Mouse (Mus musculus) layer of hippocampus, postnatal 25 days (tissue): ENCODE measurements around the gene Ppp1r2. TPM values are rescaled to one million over a fixed set of nuclear protein-coding genes. Genes with fewer than 3 reads are reported as not detected.

Experiments used
- DNase-seq, 2 experiments: peaks; one replicate each; pipeline ENCODE4 v3.0.0; 2022; ENCODE audit warnings: mixed read lengths in 2 of 2, low spot score in 1 of 2; ENCODE audit errors: extremely low spot score in 1 of 2
- total RNA-seq, 2 experiments: library from RNA; stranded (reverse); gene quantifications; 2 replicates each; pipeline ENCODE4 v1.2.3; 2021

Ppp1r2 gene
- total RNA-seq, 2 experiments from 2014 or later: 88.1 to 96.4 TPM

- no peak for DNase-seq
These were observed 15.8 kb upstream of the Ppp1r2 start for GRCm38 (mm10) chr16:31290751-31291365.

- peak in 1 of 2 experiments; percentile 48 for DNase-seq
These were observed 15.2 kb upstream of the Ppp1r2 start for GRCm38 (mm10) chr16:31290281-31290680.

- DNase-seq: no peak
These were observed 12.6 kb upstream of the Ppp1r2 start for GRCm38 (mm10) chr16:31287712-31288111.

- no peak for DNase-seq
These were observed 11.9 kb upstream of the Ppp1r2 start for GRCm38 (mm10) chr16:31286801-31287488.

- peak in 1 of 2 experiments; percentile 31 for DNase-seq
These were observed 6.9 kb upstream of the Ppp1r2 start for GRCm38 (mm10) chr16:31281981-31282380.

- no peak for DNase-seq
These were observed 5.1 kb upstream of the Ppp1r2 start for GRCm38 (mm10) chr16:31280176-31280575.

GRCm38 (mm10) chr16:31278581-31278980, 3.5 kb upstream of the Ppp1r2 start:
- DNase-seq: no peak

GRCm38 (mm10) chr16:31278081-31278480, 3.0 kb upstream of the Ppp1r2 start:
- no peak for DNase-seq

GRCm38 (mm10) chr16:31276962-31277361, 1.9 kb upstream of the Ppp1r2 start:
- no peak for DNase-seq

- DNase-seq: peak in 1 of 2 experiments; percentile 20
These were observed 1.5 kb upstream of the Ppp1r2 start for GRCm38 (mm10) chr16:31276539-31276938.

GRCm38 (mm10) chr16:31274084-31274483, 993 bp downstream of the Ppp1r2 start:
- DNase-seq: no peak

GRCm38 (mm10) chr16:31266692-31267091, 8.4 kb downstream of the Ppp1r2 start:
- DNase-seq: no peak

- DNase-seq: no peak
These were observed 18.9 kb downstream of the Ppp1r2 start for GRCm38 (mm10) chr16:31256151-31256550.

GRCm38 (mm10) chr16:31255685-31256084, 19.4 kb downstream of the Ppp1r2 start:
- DNase-seq: no peak

- DNase-seq: no peak
These were observed 25.7 kb downstream of the Ppp1r2 start for GRCm38 (mm10) chr16:31249401-31249800.

GRCm38 (mm10) chr16:31248717-31249116, 26.4 kb downstream of the Ppp1r2 start:
- DNase-seq: no peak

- no peak for DNase-seq
These were observed 27.6 kb downstream of the Ppp1r2 start for GRCm38 (mm10) chr16:31247442-31247841.

GRCm38 (mm10) chr16:31244053-31244452, 31.0 kb downstream of the Ppp1r2 start:
- DNase-seq: no peak

GRCm38 (mm10) chr16:31241433-31241832, 33.6 kb downstream of the Ppp1r2 start:
- no peak for DNase-seq

GRCm38 (mm10) chr16:31240569-31240968, 34.5 kb downstream of the Ppp1r2 start:
- DNase-seq: no peak

GRCm38 (mm10) chr16:31238281-31238680, 36.8 kb downstream of the Ppp1r2 start:
- DNase-seq: no peak
